Mouse (Mus musculus) thymus, adult 2 months (tissue): Measurements from ENCODE around the gene Surf6. TPM values are rescaled to one million over a fixed set of nuclear protein-coding genes. Genes with fewer than 3 reads are reported as not detected.

Source experiments
- DNase-seq: peaks from one replicate; pipeline ENCODE4 v3.0.0; 2021
- H3K27ac ChIP-seq: fragments of 200-500 bp; 2 replicates; pipeline ENCODE4 v1.5.1; 2012; ENCODE audit warnings: low read length, control low read depth; ENCODE audit not compliant: control insufficient read depth, insufficient read depth
- H3K27me3 ChIP-seq: fragments of 200-500 bp; 2 replicates; pipeline ENCODE4 v1.6.1; 2012; ENCODE audit warnings: mild to moderate bottlenecking, low read length, moderate library complexity, mixed read lengths; ENCODE audit not compliant: control insufficient read depth, insufficient read depth
- H3K36me3 ChIP-seq: fragments of 200-500 bp; 2 replicates; pipeline ENCODE4 v1.6.1; 2012; ENCODE audit warnings: mild to moderate bottlenecking, low read length, moderate library complexity; ENCODE audit not compliant: control insufficient read depth, insufficient read depth
- H3K4me1 ChIP-seq: fragments of 200-500 bp; replicated peaks from 2 replicates; pipeline ENCODE4 v1.6.1; 2012; ENCODE audit warnings: low read length; ENCODE audit not compliant: control insufficient read depth, insufficient read depth
- H3K4me3 ChIP-seq: fragments of 200-500 bp; 2 replicates; pipeline ENCODE4 v1.5.1; 2012; ENCODE audit warnings: mild to moderate bottlenecking, low read length, control low read depth, moderate library complexity; ENCODE audit not compliant: control insufficient read depth, insufficient read depth
- CTCF ChIP-seq: fragments of 200-500 bp; IDR thresholded peaks from 2 replicates; pipeline ENCODE4 v1.5.1; 2012; ENCODE audit warnings: mild to moderate bottlenecking, control low read depth, low read length, moderate library complexity, borderline replicate concordance; ENCODE audit not compliant: control insufficient read depth, poor library complexity, insufficient read depth; ENCODE audit errors: extremely low read depth
- POLR2A ChIP-seq: fragments of 200-500 bp; IDR thresholded peaks from 2 replicates; pipeline ENCODE4 v1.6.1; 2012; ENCODE audit warnings: mild to moderate bottlenecking, low read length, control low read depth, moderate library complexity; ENCODE audit not compliant: control insufficient read depth, poor library complexity, insufficient read depth; ENCODE audit errors: extremely low read depth
- WGBS: fragments of 180-500 bp; shearing (Covaris S2); methylation state at CpG from one replicate; pipeline ENCODE4 v1.1.7; 2018; 5-methylcytosine and 5-hydroxymethylcytosine counted together
- polyA plus RNA-seq: library from polyadenylated mRNA; depleted of rRNA; stranded (reverse); fragments of >200 nt; gene quantifications from 2 replicates; pipeline ENCODE4 v1.2.3, GENCODE M21; 2012

The Surf6 gene
- polyA plus RNA-seq, 1 experiment, result 23.1 TPM

DNA sequence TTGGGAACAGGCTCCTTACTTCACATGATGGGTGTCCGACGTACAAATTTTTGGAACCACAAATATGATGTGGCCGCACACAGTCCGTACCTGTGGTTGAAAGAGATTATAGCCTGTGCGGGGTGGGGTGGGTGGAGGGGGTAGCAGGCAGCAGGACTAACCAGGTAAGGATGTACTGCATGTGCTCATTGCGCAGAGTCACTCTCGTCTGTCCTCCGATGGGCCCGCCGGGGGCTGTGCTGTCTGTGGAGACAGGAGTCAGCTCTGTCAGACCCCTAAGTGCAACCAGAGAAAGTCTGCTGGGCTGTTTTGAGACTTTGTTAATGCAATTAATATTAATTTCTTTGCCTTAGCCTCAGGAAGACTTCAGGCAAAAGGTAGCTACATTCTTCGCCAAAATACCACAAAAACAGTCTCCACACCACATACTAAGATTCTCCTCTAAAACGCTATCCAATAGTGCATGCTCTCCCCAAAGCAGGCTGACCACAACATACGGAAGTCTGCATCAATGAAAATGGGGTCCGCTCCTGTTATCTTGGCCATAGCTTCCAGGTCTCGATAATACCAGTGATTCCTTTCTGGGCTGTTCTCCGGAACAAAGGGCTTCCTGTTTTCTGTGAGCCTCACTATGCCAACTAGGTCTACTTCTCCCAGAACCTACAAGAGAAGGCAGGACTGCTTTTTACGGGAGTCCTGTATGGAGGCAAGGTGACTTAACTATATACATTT is 10.9 kb upstream of the Surf6 start:
- Histone ChIP-seq H3K4me3 (no peak overlapping the region), H3K27me3 (no peaks in the 10 kb centered on the region), H3K27ac (no peak overlapping the region), H3K36me3 (peaks cover 23% of the 10 kb centered on the region), H3K4me1 (peaks cover 44% of the 10 kb centered on the region)
- 98% methylated on average over 17 of the region's 17 CpGs for WGBS
- DNase-seq, result no peak
- TF ChIP-seq POLR2A (no peak), CTCF (no peak)

DNA sequence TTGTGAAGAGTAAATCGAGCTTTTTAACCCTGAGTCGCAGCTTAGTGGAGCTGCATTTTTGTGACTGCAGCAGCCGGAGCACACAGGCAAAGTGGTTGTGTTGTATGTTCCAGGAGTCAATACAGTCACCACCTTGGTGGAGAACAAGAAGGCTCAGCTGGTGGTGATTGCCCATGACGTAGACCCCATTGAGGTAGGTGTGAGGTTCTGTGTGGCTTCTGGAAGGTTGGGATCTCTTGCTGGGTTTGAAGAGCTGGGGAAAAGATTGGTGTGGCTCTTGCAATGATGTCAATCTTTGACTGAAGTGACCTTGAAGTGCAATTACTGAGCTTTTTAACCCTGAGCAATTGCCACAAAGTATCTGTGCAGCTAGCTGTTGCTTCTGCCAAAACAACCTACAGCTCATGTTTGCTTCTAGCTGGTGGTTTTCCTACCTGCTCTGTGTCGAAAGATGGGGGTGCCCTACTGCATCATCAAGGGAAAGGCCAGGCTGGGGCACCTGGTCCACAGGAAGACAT is 9.6 kb upstream of the Surf6 start:
- 81% methylated on average over 5 of the region's 5 CpGs for WGBS
- H3K4me3 ChIP-seq, result peak overlapping the region; percentile 84; the same call in 1 of the 2 replicates
- no peak for DNase-seq
- TF ChIP-seq CTCF (no peak), POLR2A (no peak)
- no peaks in the 10 kb centered on the region for H3K27me3 ChIP-seq
- peaks cover 23% of the 10 kb centered on the region for H3K36me3 ChIP-seq
- no peak overlapping the region for H3K27ac ChIP-seq
- H3K4me1 ChIP-seq, result peaks cover 44% of the 10 kb centered on the region

DNA sequence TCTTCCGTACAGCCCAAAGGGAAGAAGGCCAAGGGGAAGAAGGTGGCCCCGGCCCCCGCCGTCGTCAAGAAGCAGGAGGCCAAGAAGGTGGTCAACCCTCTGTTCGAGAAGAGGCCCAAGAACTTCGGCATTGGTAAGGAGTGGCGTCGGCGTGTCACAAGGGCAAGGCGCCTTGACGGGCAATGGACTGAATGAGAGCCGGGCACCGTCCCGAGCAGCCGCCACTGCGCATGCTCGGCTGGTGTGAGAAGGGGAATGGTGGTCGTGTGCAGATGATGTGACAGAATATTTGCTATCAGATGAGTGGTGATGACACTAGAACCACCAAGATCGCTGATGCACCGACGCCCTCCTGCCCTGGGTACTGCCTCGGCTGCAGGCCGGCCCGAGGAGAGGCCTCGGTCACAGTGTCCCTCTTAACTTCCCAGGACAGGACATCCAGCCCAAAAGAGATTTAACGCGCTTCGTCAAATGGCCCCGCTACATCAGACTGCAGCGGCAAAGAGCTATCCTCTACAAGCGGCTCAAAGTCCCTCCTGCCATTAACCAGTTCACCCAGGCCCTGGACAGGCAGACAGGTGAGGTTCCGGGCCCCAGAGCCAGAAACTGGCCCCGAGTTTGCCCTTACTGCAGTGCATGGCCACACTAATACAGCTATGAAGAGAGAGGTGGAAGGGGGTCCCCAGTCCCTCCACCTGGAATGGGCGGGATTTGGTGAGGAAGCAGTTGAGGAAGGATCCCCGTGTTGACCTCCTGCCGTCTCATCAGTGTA is 8.5 kb upstream of the Surf6 start:
- no peak for DNase-seq
- Histone ChIP-seq H3K36me3 (peaks cover 23% of the 10 kb centered on the region), H3K27me3 (no peaks in the 10 kb centered on the region), H3K4me3 (peak overlapping the region; percentile 84), H3K27ac (peak overlapping the region; percentile 13), H3K4me1 (peaks cover 35% of the 10 kb centered on the region)
- under 1% methylated on average over 37 of the region's 37 CpGs for WGBS
- TF ChIP-seq POLR2A, result no peak
- no peak for TF ChIP-seq CTCF

DNA sequence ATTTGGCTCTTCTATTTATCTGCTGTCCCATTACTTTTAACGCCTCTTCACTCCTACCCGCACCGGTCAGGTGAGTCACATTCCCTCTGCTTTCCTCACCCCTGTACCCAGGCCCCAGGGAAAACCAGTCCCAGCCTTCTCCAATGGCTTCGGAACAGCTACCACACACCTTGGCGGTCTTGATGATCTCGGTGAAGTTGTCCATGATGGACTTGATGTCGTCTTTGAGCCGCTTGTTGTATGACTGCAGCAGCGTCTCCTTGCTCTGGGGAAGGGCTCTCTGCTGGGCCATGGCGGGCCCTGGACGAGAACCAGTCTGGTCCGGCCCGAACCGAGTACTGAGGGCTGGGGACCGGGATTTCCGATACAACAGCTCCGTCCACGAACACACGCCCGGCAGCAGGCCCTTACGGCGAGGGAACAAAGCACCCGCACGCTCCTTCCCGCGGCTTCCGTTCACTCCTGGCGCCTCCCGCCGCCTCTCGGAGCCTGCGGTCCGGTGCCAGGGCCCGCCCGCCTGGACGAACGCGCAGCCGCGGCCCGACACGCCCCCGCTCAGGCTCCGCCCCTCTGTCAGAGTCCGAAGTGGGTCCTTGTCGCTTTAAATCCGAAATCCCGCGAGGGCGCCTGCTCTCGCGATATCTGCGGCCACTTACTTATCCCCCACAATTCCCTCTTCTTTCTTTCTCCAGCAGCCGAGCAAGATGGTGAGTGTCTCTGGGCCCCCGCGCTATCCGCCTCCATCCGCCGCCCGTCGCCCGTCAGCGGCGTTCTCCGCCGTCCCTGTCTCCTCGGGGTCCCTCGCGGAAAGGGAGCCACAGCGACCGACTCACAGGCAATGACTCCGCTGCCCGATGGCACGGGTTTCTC is 7.7 kb upstream of the Surf6 start, which contains the start of the genes Med22 and Rpl7a:
Gene Med22 (minus strand): TSS at position 554 of the 870 bp plus-strand sequence.
Gene Rpl7a (plus strand): TSS at position 641 of the 870 bp plus-strand sequence.
- Histone ChIP-seq H3K27ac (peak within 1 kb of the TSS; percentile 13), H3K4me3 (peak within 1 kb of the TSS; percentile 84), H3K27me3 (no peaks in the 10 kb centered on the region), H3K4me1 (peaks cover 31% of the 10 kb centered on the region), H3K36me3 (peaks cover 23% of the 10 kb centered on the region)
- WGBS, result under 1% methylated on average over 74 of the region's 74 CpGs
- DNase-seq, result peak; percentile 99
- TF ChIP-seq POLR2A, result peak; percentile 94
- TF ChIP-seq CTCF, result 0 out of 2 replicates have a peak, but pooled peaks have one; percentile 39

DNA sequence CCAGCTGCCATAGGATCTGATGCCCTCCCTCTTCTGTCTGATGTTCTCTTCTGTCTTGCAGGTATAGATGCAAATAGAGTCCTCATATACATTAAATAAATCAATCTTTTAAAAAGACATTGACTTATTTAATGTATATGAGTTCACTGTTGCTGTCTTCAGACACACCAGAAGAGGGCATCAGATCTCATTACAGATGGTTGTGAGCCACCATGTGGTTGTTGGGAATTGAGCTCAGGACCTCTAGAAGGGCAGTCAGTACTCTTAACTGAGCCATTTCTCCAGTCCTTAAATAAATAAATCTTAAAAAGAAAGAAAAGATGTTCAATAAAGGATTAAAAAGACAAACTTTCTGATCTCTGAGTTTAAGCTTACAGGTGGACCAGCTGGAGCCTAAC is 6.7 kb upstream of the Surf6 start:
- no peaks in the 10 kb centered on the region for H3K27me3 ChIP-seq
- no peak overlapping the region for H3K27ac ChIP-seq
- H3K4me3 ChIP-seq, result no peak overlapping the region
- peaks cover 23% of the 10 kb centered on the region for H3K36me3 ChIP-seq
- TF ChIP-seq POLR2A, result no peak
- no peak for TF ChIP-seq CTCF
- H3K4me1 ChIP-seq, result peaks cover 28% of the 10 kb centered on the region
- no peak for DNase-seq

DNA sequence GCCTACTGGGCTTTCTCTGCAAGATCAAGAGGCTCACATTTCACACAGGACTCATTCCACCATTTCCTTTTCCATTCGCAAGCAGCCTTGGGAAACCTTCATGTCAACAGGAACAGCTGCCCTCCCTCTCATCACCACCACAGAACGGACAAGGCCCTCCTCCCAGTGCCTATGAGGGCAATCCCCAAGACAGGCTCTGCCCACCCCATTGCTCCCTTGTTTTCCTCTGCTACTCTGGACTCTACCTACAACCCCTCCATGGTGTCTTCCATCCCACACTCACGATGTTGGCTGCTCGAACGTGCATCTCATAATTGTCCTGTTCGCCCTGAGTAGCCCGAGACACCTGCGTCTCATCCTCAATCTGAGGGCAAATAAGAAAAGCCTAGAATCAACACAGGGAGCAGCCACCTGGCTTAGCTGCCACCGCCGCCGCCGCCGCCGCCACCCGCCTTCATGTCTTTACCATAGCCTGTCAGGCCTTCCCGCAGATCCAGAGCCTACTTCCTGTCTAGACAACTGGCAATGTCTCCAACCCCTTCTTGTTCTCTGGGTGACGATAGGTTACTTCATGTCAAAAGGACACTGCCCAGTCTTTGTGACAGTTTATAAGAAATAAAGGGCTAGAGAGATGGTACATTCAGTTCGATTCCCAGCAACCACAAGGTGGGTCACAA is 6.2 kb upstream of the Surf6 start:
- H3K36me3 ChIP-seq, result peaks cover 21% of the 10 kb centered on the region
- DNase-seq, result peak; percentile 38
- TF ChIP-seq POLR2A, result no peak

More for the DNA sequence above, 6.2 kb upstream of the Surf6 start:
- H3K4me3 ChIP-seq, result no peak overlapping the region
- 34% methylated on average over 18 of the region's 18 CpGs for WGBS
- H3K27ac ChIP-seq, result peak overlapping the region; percentile 50; the same call in 1 of the 2 replicates
- no peaks in the 10 kb centered on the region for H3K27me3 ChIP-seq
- peaks cover 28% of the 10 kb centered on the region for H3K4me1 ChIP-seq
